Mouse (Mus musculus): Measurements from ENCODE around the gene Tnxb. TPM values are rescaled to one million over a fixed set of nuclear protein-coding genes. Genes with fewer than 3 reads are reported as not detected.
"Not testable (repeated sequence)": the region's sequence is repeated elsewhere in the genome, so short reads cannot be mapped to it uniquely, and the experiment has no call there.

Gene Tnxb
- polyA plus RNA-seq, 1 experiment from 2014 or later: 3.0 TPM

DNA sequence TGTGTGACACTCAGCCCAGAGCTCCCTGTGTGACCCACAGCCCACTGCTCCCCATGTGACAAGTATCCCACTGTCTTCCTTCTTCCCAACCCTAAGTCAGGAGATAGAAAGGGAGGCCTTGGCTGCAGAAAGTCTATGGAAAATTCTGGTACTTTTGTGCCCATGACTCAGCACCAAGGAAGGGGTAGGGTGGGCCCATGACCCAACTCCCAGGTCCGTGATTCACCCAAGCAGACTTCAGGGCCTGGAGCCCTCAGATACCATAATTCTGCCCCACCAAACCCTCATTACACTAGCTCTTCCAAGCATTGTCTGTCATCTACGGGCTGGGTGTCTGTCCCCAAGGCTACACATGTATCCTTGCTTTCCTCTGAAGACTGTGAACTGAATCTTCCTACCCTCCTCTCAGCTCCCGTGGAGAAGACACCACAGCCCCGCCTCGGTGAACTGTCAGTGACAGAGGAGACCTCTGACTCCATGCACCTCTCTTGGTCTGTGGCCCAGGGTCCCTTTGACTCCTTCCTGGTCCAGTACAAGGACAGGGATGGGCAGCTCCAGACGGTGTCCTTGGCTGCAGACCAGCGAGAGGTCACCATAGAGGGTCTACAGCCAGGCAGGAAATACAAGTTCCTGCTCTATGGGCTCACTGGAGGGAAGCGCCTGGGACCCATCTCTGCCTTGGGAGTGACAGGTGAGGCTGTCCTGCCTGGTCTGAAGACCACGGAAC lies 44.0 kb downstream of the Tnxb start:
- H3K9me3 ChIP-seq (ENCODE audit: control insufficient read depth, low read length); ATAC-seq (ENCODE audit: insufficient number of reproducible peaks, insufficient read depth, low FRiP score, low read depth); H3K9ac ChIP-seq (ENCODE audit: low read length); H3K27ac ChIP-seq (replicated peaks in 1 of 2; ENCODE audit: control insufficient read depth in 1 of 2, insufficient read depth in 1 of 2, low read depth in 2 of 2, low read length in 2 of 2); H3K4me3 ChIP-seq (ENCODE audit: control insufficient read depth in 1 of 2, insufficient read depth in 1 of 2, low read depth in 1 of 2, low read length in 2 of 2); H3K27me3 ChIP-seq (ENCODE audit: control insufficient read depth, insufficient read depth, low read length); H3K4me2 ChIP-seq (ENCODE audit: low read length); H3K36me3 ChIP-seq (ENCODE audit: control insufficient read depth, insufficient read depth, low read length); H3K4me1 ChIP-seq (ENCODE audit: control insufficient read depth in 2 of 2, insufficient read depth in 2 of 2, low read length in 2 of 2): not testable (repeated sequence)
- WGBS: 60% methylated on average over 9 of the region's 9 CpGs

DNA sequence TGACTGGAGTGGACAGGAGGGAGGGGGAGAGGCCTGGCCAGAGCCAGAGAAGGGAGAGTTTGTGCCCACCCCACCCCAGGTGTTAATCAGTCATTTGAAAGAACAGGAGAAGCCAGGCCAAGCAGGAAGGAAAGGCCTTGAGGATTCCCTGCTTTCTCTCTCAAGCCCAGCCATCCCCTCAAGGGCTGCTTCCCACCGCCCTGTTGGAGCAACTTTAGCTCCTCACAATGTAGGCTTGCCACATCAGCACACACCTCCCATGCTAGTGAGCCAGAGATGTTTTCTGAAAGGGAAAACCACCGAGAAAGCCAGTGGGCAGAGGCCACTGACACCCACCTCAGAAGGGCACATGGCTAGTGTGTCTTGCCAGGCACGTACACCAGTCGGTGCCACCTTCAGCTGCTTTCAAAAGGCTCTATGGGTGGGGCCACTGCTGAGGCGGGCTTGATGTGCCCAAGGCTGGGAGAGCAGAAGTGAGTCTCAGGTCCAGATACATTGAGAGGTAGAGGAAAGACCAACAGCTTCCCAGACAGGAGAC lies 44.6 kb downstream of the Tnxb start:
- H3K36me3 ChIP-seq (ENCODE audit: control insufficient read depth, insufficient read depth, low read length); ATAC-seq (ENCODE audit: insufficient number of reproducible peaks, insufficient read depth, low FRiP score, low read depth); H3K9ac ChIP-seq (ENCODE audit: low read length); H3K27ac ChIP-seq (replicated peaks in 1 of 2; ENCODE audit: control insufficient read depth in 1 of 2, insufficient read depth in 1 of 2, low read depth in 2 of 2, low read length in 2 of 2); H3K9me3 ChIP-seq (ENCODE audit: control insufficient read depth, low read length); H3K27me3 ChIP-seq (ENCODE audit: control insufficient read depth, insufficient read depth, low read length); H3K4me2 ChIP-seq (ENCODE audit: low read length); H3K4me3 ChIP-seq (ENCODE audit: control insufficient read depth in 1 of 2, insufficient read depth in 1 of 2, low read depth in 1 of 2, low read length in 2 of 2); H3K4me1 ChIP-seq (ENCODE audit: control insufficient read depth in 2 of 2, insufficient read depth in 2 of 2, low read length in 2 of 2): not testable (repeated sequence)
- 71% methylated on average over 5 of the region's 5 CpGs for WGBS

GRCm38 (mm10) chr17:34715451-34715850 lies 45.1 kb downstream of the Tnxb start:
- not testable (repeated sequence) for H3K27me3 ChIP-seq (ENCODE audit: control insufficient read depth, insufficient read depth, low read length); H3K9me3 ChIP-seq (ENCODE audit: control insufficient read depth, low read length); H3K4me3 ChIP-seq (ENCODE audit: control insufficient read depth in 1 of 2, insufficient read depth in 1 of 2, low read depth in 1 of 2, low read length in 2 of 2); ATAC-seq (ENCODE audit: insufficient number of reproducible peaks, insufficient read depth, low FRiP score, low read depth); H3K27ac ChIP-seq (replicated peaks in 1 of 2; ENCODE audit: control insufficient read depth in 1 of 2, insufficient read depth in 1 of 2, low read depth in 2 of 2, low read length in 2 of 2); H3K36me3 ChIP-seq (ENCODE audit: control insufficient read depth, insufficient read depth, low read length); H3K4me2 ChIP-seq (ENCODE audit: low read length); H3K4me1 ChIP-seq (ENCODE audit: control insufficient read depth in 2 of 2, insufficient read depth in 2 of 2, low read length in 2 of 2); H3K9ac ChIP-seq (ENCODE audit: low read length)
- WGBS: 59% methylated on average over 6 of the region's 7 CpGs

- Histone ChIP-seq H3K9ac (ENCODE audit: low read length) (no peak overlapping the region), H3K36me3 (ENCODE audit: control insufficient read depth, insufficient read depth, low read length) (no peaks in the 10 kb centered on the region), H3K9me3 (ENCODE audit: control insufficient read depth, low read length) (no peaks in the 10 kb centered on the region), H3K27ac (replicated peaks in 1 of 2; ENCODE audit: control insufficient read depth in 1 of 2, insufficient read depth in 1 of 2, low read depth in 2 of 2, low read length in 2 of 2) (no peak overlapping the region), H3K27me3 (ENCODE audit: control insufficient read depth, insufficient read depth, low read length) (no peaks in the 10 kb centered on the region), H3K4me1 (ENCODE audit: control insufficient read depth in 2 of 2, insufficient read depth in 2 of 2, low read length in 2 of 2) (no peaks in the 10 kb centered on the region), H3K4me2 (ENCODE audit: low read length) (no peak overlapping the region), H3K4me3 (ENCODE audit: control insufficient read depth in 1 of 2, insufficient read depth in 1 of 2, low read depth in 1 of 2, low read length in 2 of 2) (no peak overlapping the region)
- WGBS: 87% methylated on average over 15 of the region's 15 CpGs
- ATAC-seq (ENCODE audit: insufficient number of reproducible peaks, insufficient read depth, low FRiP score, low read depth): no peak
Measured at GRCm38 (mm10) chr17:34716247-34716646, 45.9 kb downstream of the Tnxb start.

DNA sequence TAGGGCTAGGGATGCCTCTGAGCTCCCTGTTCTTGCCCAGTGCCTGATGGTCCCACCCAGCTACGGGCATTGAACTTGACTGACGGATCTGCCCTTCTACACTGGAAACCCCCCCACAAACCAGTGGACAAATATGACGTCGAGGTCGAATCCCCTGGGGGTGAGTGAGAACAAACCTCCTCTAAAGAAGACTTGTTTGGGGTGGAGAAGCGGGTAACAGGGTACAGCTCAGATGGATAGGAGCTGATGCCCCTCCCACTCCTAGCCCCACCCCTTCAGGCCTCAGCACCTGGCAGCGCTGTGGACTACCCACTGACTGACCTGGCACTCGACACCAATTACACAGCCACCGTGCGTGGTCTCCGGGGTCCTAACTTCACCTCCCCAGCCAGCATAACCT lies 47.1 kb downstream of the Tnxb start:
- Histone ChIP-seq H3K9me3 (ENCODE audit: control insufficient read depth, low read length) (no peaks in the 10 kb centered on the region), H3K36me3 (ENCODE audit: control insufficient read depth, insufficient read depth, low read length) (no peaks in the 10 kb centered on the region), H3K27me3 (ENCODE audit: control insufficient read depth, insufficient read depth, low read length) (no peaks in the 10 kb centered on the region), H3K4me2 (ENCODE audit: low read length) (no peak overlapping the region), H3K9ac (ENCODE audit: low read length) (no peak overlapping the region), H3K4me1 (ENCODE audit: control insufficient read depth in 2 of 2, insufficient read depth in 2 of 2, low read length in 2 of 2) (no peaks in the 10 kb centered on the region), H3K4me3 (ENCODE audit: control insufficient read depth in 1 of 2, insufficient read depth in 1 of 2, low read depth in 1 of 2, low read length in 2 of 2) (no peak overlapping the region), H3K27ac (replicated peaks in 1 of 2; ENCODE audit: control insufficient read depth in 1 of 2, insufficient read depth in 1 of 2, low read depth in 2 of 2, low read length in 2 of 2) (no peak overlapping the region)
- 77% methylated on average over 11 of the region's 11 CpGs for WGBS
- ATAC-seq (ENCODE audit: insufficient number of reproducible peaks, insufficient read depth, low FRiP score, low read depth): no peak

DNA sequence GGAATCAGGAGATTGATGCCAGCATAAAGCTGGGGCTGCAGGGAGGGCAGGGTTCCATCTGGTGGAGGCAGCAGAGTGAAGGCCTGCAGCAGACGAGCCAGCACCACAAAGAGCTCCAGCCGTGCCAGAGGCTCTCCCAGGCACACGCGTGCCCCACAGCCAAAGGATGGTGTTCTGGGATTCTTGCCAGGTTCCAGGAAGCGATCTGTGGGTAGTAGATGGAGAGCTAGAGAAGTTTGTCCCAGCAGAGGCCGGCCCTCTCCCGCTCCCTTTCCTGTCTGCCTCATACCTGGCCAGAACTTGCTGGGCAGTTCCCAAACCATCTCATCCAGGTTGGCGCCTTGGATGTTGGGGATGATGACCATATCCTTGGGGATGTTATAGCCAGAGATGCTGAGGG lies 49.6 kb downstream of the Tnxb start:
- not testable (repeated sequence) for H3K27me3 ChIP-seq (ENCODE audit: control insufficient read depth, insufficient read depth, low read length); H3K36me3 ChIP-seq (ENCODE audit: control insufficient read depth, insufficient read depth, low read length); H3K9me3 ChIP-seq (ENCODE audit: control insufficient read depth, low read length); H3K27ac ChIP-seq (replicated peaks in 1 of 2; ENCODE audit: control insufficient read depth in 1 of 2, insufficient read depth in 1 of 2, low read depth in 2 of 2, low read length in 2 of 2); ATAC-seq (ENCODE audit: insufficient number of reproducible peaks, insufficient read depth, low FRiP score, low read depth); H3K9ac ChIP-seq (ENCODE audit: low read length); H3K4me1 ChIP-seq (ENCODE audit: control insufficient read depth in 2 of 2, insufficient read depth in 2 of 2, low read length in 2 of 2); H3K4me2 ChIP-seq (ENCODE audit: low read length); H3K4me3 ChIP-seq (ENCODE audit: control insufficient read depth in 1 of 2, insufficient read depth in 1 of 2, low read depth in 1 of 2, low read length in 2 of 2)
- WGBS: 64% methylated on average over 8 of the region's 8 CpGs

DNA sequence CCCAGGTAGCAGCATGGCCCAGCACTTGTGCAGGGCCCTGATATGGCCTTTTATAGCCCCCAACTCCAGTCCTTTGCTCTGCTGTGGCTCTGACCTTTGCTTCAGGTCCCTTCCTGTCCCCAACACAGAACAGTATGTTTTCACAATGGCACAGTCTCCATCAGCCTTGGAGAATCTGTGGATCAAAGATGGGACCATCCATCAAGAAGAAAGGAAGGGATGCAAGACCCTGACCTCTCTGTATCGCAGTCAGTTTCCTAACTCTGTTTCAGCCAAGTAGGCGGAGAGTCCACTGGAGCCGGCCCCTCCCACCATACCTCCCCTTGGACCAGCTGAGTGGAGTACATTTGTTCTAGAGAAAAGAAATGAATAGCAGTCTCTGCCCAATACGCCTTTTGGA lies 51.9 kb downstream of the Tnxb start:
- H3K4me2 ChIP-seq (ENCODE audit: low read length); ATAC-seq (ENCODE audit: insufficient number of reproducible peaks, insufficient read depth, low FRiP score, low read depth); H3K27me3 ChIP-seq (ENCODE audit: control insufficient read depth, insufficient read depth, low read length); H3K9me3 ChIP-seq (ENCODE audit: control insufficient read depth, low read length); H3K36me3 ChIP-seq (ENCODE audit: control insufficient read depth, insufficient read depth, low read length); H3K4me1 ChIP-seq (ENCODE audit: control insufficient read depth in 2 of 2, insufficient read depth in 2 of 2, low read length in 2 of 2); H3K4me3 ChIP-seq (ENCODE audit: control insufficient read depth in 1 of 2, insufficient read depth in 1 of 2, low read depth in 1 of 2, low read length in 2 of 2); H3K9ac ChIP-seq (ENCODE audit: low read length); H3K27ac ChIP-seq (replicated peaks in 1 of 2; ENCODE audit: control insufficient read depth in 1 of 2, insufficient read depth in 1 of 2, low read depth in 2 of 2, low read length in 2 of 2): not testable (repeated sequence)
- 87% methylated on average over 1 of the region's 4 CpGs for WGBS

DNA sequence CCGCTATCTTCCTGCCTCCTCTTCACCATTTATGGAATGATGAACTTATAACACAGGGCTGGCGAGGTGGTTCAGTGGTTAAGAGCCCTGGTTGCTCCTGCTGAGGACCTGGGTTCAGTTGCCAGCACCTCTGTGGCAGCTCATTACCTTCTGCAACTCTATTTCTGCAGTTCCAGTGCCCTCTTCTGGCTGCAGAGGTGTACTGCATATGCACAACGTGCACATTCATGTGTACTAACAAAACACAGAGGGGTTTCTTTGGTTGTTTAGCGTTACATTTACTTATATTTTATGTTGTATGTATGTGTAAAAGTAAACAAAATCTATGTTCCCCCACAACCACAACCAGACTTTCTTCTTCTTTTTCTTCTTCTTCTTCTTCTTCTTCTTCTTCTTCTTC lies 52.7 kb downstream of the Tnxb start:
- no peak for ATAC-seq (ENCODE audit: insufficient number of reproducible peaks, insufficient read depth, low FRiP score, low read depth)

More for the DNA sequence above, 52.7 kb downstream of the Tnxb start:
- no peak overlapping the region for H3K27ac ChIP-seq (replicated peaks in 1 of 2; ENCODE audit: control insufficient read depth in 1 of 2, insufficient read depth in 1 of 2, low read depth in 2 of 2, low read length in 2 of 2)
- no peaks in the 10 kb centered on the region for H3K4me1 ChIP-seq (ENCODE audit: control insufficient read depth in 2 of 2, insufficient read depth in 2 of 2, low read length in 2 of 2)
- H3K4me2 ChIP-seq (ENCODE audit: low read length): no peak overlapping the region
- no peak overlapping the region for H3K9ac ChIP-seq (ENCODE audit: low read length)
- peaks cover 4% of the 10 kb centered on the region for H3K9me3 ChIP-seq (ENCODE audit: control insufficient read depth, low read length)
- no peaks in the 10 kb centered on the region for H3K27me3 ChIP-seq (ENCODE audit: control insufficient read depth, insufficient read depth, low read length)
- H3K4me3 ChIP-seq (ENCODE audit: control insufficient read depth in 1 of 2, insufficient read depth in 1 of 2, low read depth in 1 of 2, low read length in 2 of 2): no peak overlapping the region
- H3K36me3 ChIP-seq (ENCODE audit: control insufficient read depth, insufficient read depth, low read length): no peaks in the 10 kb centered on the region
- WGBS: 75% methylated on average over 4 of the region's 4 CpGs
